Mouse (Mus musculus) heart, embryonic 14.5 days (tissue): ENCODE data around the gene Zswim4. TPM values are rescaled to one million over a fixed set of nuclear protein-coding genes. Genes with fewer than 3 reads are reported as not detected.

ENCODE experiments used
- ATAC-seq: fragments of 200-750 bp; cut with Nextera tagmentation; 2 replicates; pipeline ENCODE4 v1.8.0; 2017; ENCODE audit warnings: low read depth, moderate TSS enrichment; ENCODE audit not compliant: insufficient number of reproducible peaks, insufficient read depth, low FRiP score
- H3K27ac ChIP-seq, 2 experiments: fragments of 200-500 bp in 1 of 2; fragments of 300-500 bp in 1 of 2; sonication (generic) in 1 of 2; replicated peaks in 1 of 2; 2 replicates each; pipeline ENCODE4 v1.5.1; 2012 to 2014; ENCODE audit warnings: low read depth in 2 of 2, low read length in 2 of 2, control low read depth in 1 of 2, mild to moderate bottlenecking in 1 of 2, mixed read lengths in 1 of 2; ENCODE audit not compliant: control insufficient read depth in 1 of 2, insufficient read depth in 1 of 2
- H3K27me3 ChIP-seq: fragments of 300-500 bp; sonication (generic); 2 replicates; pipeline ENCODE4 v1.6.1; 2014; ENCODE audit warnings: mild to moderate bottlenecking, low read length, control low read depth; ENCODE audit not compliant: control insufficient read depth, insufficient read depth
- H3K36me3 ChIP-seq: fragments of 300-500 bp; sonication (generic); 2 replicates; pipeline ENCODE4 v1.6.1; 2014; ENCODE audit warnings: mild to moderate bottlenecking, control low read depth, low read length, mixed read lengths; ENCODE audit not compliant: control insufficient read depth, insufficient read depth
- H3K4me1 ChIP-seq, 2 experiments: fragments of 200-500 bp in 1 of 2; fragments of 300-500 bp in 1 of 2; sonication (generic) in 1 of 2; 2 replicates each; pipeline ENCODE4 v1.6.1; 2012 to 2014; ENCODE audit warnings: low read length in 2 of 2, control low read depth in 1 of 2, mixed read lengths in 1 of 2; ENCODE audit not compliant: control insufficient read depth in 2 of 2, insufficient read depth in 2 of 2
- H3K4me2 ChIP-seq: fragments of 300-500 bp; sonication (generic); 2 replicates; pipeline ENCODE4 v1.6.1; 2014; ENCODE audit warnings: mild to moderate bottlenecking, low read length
- H3K4me3 ChIP-seq, 2 experiments: fragments of 200-500 bp in 1 of 2; fragments of 300-500 bp in 1 of 2; sonication (generic) in 1 of 2; 2 replicates each; pipeline ENCODE4 v1.5.1; 2012 to 2014; ENCODE audit warnings: low read length in 2 of 2, mild to moderate bottlenecking in 2 of 2, control low read depth in 1 of 2, low read depth in 1 of 2, moderate library complexity in 1 of 2; ENCODE audit not compliant: control insufficient read depth in 1 of 2, insufficient read depth in 1 of 2
- H3K9ac ChIP-seq: fragments of 300-500 bp; sonication (generic); 2 replicates; pipeline ENCODE4 v1.6.1; 2014; ENCODE audit warnings: mild to moderate bottlenecking, low read length
- H3K9me3 ChIP-seq: fragments of 300-500 bp; sonication (generic); 2 replicates; pipeline ENCODE4 v1.6.1; 2016; ENCODE audit warnings: low read length, control low read depth; ENCODE audit not compliant: control insufficient read depth
- WGBS: fragments of 180-500 bp; shearing (Covaris S2); extraction: QIAGEN DNeasy Blood & Tissue Kit; methylation state at CpG from one replicate; pipeline ENCODE4 v1.1.7; 2014; 5-methylcytosine and 5-hydroxymethylcytosine counted together
- polyA plus RNA-seq: library from polyadenylated mRNA; unstranded; fragments of >200 nt; fragmentation: Nextera tagmentation; extraction: Ambion mirVana; gene quantifications from 2 replicates; pipeline ENCODE4 v1.2.1, GENCODE M21; 2014

Zswim4 gene
- polyA plus RNA-seq, 1 experiment from 2014 or later = 6.7 TPM

DNA sequence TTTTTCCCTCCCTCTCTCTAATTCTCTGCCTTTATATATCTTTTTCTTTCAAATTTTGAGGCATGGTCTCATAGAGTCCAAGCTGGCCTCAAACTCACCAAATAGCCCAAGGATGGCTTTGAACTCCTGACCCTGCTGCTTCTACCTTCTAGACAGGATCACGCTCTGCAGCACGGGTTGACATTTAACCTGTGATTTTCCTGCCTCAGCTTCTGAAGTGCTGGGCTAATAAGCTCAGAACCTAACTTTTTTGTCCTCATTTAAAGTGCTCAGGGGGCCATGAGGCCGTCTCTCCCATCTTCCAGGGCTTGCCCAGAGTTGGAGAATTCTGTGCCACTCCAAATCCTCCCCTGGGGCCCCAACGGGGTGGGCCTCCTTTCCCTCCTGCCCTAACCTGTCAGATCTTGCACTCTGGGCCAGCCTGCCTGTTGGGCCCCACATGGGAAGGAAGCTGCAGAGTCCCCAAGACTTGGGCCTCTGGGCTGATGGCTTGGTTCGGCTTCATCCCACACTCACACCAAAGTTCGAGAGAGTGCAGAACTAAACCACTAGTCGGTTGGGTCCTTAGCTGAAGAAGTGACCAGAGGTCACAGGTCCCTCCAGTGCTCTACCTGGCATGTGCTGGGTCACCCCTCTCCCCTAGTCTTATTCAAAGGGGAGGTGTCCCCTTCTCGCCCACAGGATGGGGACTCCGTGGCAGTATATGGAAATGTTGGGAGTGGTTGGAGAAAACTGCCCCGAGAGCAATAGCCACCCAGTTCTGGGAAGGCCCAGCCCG lies 37.3 kb downstream of the Zswim4 start:
- no peaks in the 10 kb centered on the region for H3K27me3 ChIP-seq
- peak overlapping the region; percentile 91 to 99 for H3K27ac ChIP-seq
- no peak for ATAC-seq
- WGBS = 61% methylated on average over 11 of the region's 11 CpGs
- peaks cover 7% of the 10 kb centered on the region for H3K36me3 ChIP-seq
- peaks cover 41 to 55% of the 10 kb centered on the region in 2 experiments for H3K4me1 ChIP-seq
- no peak overlapping the region for H3K4me3 ChIP-seq
- H3K9me3 ChIP-seq = no peaks in the 10 kb centered on the region
- H3K4me2 ChIP-seq = peak overlapping the region; percentile 91
- peak overlapping the region; percentile 95 for H3K9ac ChIP-seq

DNA sequence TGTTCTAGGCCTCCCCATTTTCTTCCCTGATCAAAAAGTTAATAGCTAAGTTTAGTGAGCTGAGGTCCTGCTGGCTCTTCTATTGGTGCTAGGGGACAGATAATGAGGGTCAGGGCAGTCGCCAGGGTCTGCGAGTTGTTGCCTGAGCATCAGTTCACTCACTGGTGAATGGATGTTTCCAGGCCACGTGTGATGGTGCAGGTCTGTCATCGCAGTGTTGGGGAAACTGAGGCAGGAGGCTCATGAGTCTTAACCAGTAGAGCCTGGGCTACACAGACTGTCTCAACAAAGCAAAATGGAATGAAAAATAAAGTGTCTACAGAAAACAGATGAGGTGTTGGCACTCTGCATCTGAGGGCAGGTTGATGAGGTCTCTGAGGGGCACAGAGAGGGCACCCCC lies 38.0 kb downstream of the Zswim4 start:
- Histone ChIP-seq H3K4me1 (peaks cover 38 to 50% of the 10 kb centered on the region in 2 experiments), H3K9ac (peak overlapping the region; percentile 76), H3K36me3 (peaks cover 6% of the 10 kb centered on the region; the same call in 1 of the 2 replicates), H3K4me2 (peak overlapping the region; percentile 72), H3K27me3 (no peaks in the 10 kb centered on the region), H3K4me3 (peak overlapping the region in 1 of 2 experiments; percentile 51; a peak in 2 of 4 replicates), H3K27ac (peak overlapping the region; percentile 91 to 99), H3K9me3 (no peaks in the 10 kb centered on the region)
- no peak for ATAC-seq
- WGBS = 32% methylated on average over 4 of the region's 4 CpGs

DNA sequence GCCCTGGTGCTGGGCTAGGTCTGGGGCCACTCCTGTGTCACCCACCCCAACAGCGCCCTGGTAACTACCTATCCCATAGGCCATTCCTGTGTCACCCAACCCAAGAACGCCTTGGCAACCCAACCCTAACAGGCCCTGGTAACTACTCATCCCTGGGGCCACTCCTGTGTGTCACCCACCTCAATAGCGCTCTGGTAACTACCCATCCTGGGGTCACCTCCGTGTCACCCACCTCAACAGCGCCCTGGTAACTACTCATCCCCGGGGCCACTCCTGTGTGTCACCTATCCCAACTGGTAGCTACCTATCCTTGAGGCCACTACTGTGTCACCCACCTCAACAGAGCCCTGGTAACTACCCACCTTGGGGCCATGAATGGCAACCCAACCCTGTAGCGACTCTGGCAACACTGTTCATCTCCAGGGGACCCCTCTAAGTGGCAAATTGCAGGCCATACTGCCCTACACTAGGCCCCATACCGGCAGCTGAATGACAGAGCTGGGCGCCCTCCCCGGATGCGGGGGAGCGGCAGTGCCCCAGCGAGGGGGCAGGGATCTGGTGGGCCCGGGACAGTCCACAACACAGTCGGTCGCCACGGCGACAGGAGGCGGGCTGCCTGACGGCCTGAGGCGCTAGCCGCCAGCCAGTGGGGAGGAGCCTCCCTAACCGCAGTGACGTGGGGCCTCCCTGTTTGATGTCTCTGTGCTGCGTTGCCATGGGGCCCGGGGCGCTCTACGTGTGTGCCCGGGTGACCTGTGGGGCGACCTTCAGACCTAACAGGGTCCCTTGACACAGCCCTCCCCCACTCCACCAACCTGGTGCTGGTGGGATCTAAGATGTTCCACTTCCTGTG lies 38.7 kb downstream of the Zswim4 start:
- H3K9ac ChIP-seq = peak overlapping the region; percentile 76
- no peaks in the 10 kb centered on the region for H3K9me3 ChIP-seq
- H3K4me3 ChIP-seq = peak overlapping the region; percentile 51 to 56
- peaks cover 6% of the 10 kb centered on the region; the same call in 1 of the 2 replicates for H3K36me3 ChIP-seq
- H3K27me3 ChIP-seq = no peaks in the 10 kb centered on the region
- 3% methylated on average over 30 of the region's 30 CpGs for WGBS
- H3K27ac ChIP-seq = peak overlapping the region; percentile 91 to 99
- peak; percentile 66 for ATAC-seq
- H3K4me1 ChIP-seq = peaks cover 36 to 47% of the 10 kb centered on the region in 2 experiments
- peak overlapping the region; percentile 72 for H3K4me2 ChIP-seq

- Histone ChIP-seq H3K27ac (peak overlapping the region; percentile 91 to 99), H3K27me3 (no peaks in the 10 kb centered on the region), H3K36me3 (peaks cover 3% of the 10 kb centered on the region; the same call in 1 of the 2 replicates), H3K4me3 (peak overlapping the region; percentile 51 to 56), H3K4me1 (peaks cover 35 to 47% of the 10 kb centered on the region in 2 experiments), H3K9ac (peak overlapping the region; percentile 76), H3K9me3 (no peaks in the 10 kb centered on the region), H3K4me2 (peak overlapping the region; percentile 72)
- peak; percentile 18; the same call in 1 of the 2 replicates for ATAC-seq
- WGBS = 4% methylated on average over 43 of the region's 43 CpGs
Observed at GRCm38 (mm10) chr8:84197141-84197921, 39.5 kb downstream of the Zswim4 start.

DNA sequence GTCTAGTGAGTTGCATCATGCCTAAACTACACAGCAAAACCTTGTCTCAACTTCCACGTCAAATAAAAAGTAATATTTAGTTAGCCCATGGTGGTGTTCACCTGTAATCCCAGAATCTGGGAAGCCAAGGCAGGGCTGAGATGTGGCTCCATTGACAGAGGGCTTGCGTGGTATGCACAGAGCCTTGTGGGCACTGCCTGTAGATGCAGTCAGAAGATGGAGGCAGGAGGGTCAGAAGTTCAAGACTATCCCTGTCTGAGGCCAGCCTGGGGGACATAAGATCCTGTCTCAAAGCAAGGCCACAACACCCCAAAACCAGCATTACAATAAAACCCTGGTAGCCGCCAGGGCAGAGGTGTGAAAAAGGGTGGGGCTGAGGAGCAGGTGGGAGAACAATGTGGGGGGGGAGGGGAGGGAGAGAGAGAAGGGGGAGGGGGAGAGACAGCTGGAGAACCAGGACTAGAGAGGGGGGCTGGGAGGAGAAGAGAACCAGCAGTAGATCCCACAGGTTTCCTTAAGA lies 42.6 kb downstream of the Zswim4 start:
- Histone ChIP-seq H3K4me2 (no peak overlapping the region), H3K9me3 (no peaks in the 10 kb centered on the region), H3K9ac (no peak overlapping the region), H3K4me3 (no peak overlapping the region), H3K4me1 (peaks cover 32 to 38% of the 10 kb centered on the region in 2 experiments), H3K27me3 (no peaks in the 10 kb centered on the region), H3K36me3 (no peaks in the 10 kb centered on the region), H3K27ac (no peak overlapping the region)
- WGBS = 71% methylated on average over 3 of the region's 3 CpGs
- ATAC-seq = no peak

GRCm38 (mm10) chr8:84193566-84193965 lies 43.3 kb downstream of the Zswim4 start:
- Histone ChIP-seq H3K4me2 (no peak overlapping the region), H3K9me3 (no peaks in the 10 kb centered on the region), H3K36me3 (no peaks in the 10 kb centered on the region), H3K4me3 (no peak overlapping the region), H3K27me3 (no peaks in the 10 kb centered on the region), H3K27ac (peak overlapping the region in 1 of 2 experiments; percentile 94; a peak in 1 of 4 replicates), H3K9ac (no peak overlapping the region), H3K4me1 (peaks cover 25 to 31% of the 10 kb centered on the region in 2 experiments)
- WGBS = 81% methylated on average over 5 of the region's 5 CpGs
- ATAC-seq = no peak

DNA sequence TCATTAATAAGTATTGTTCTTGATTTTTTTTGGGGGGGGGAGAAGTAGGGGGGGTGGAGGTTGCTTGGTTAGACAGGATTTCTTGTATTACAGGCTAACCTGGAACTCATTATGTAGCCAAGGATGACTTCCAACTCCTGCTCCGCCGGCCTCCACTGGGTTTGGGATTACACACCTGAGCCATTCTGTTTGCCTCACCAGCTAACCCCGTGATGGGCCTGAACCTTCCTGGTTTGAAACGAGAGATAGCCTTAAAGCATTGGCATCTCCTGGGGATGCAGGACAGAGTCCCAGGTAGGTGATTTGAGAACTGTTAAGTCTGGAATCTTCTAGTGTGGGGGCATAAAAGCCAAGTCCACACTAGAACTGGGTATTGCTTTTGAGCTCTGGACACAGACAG lies 43.7 kb downstream of the Zswim4 start:
- H3K36me3 ChIP-seq = no peaks in the 10 kb centered on the region
- 76% methylated on average over 4 of the region's 4 CpGs for WGBS
- no peak overlapping the region for H3K4me3 ChIP-seq
- no peak for ATAC-seq
- H3K4me2 ChIP-seq = peak overlapping the region; percentile 65
- H3K9me3 ChIP-seq = no peaks in the 10 kb centered on the region
- no peak overlapping the region for H3K9ac ChIP-seq
- H3K27me3 ChIP-seq = no peaks in the 10 kb centered on the region
- H3K4me1 ChIP-seq = peaks cover 23 to 28% of the 10 kb centered on the region in 2 experiments
- H3K27ac ChIP-seq = peak overlapping the region in 1 of 2 experiments; percentile 94; a peak in 3 of 4 replicates
